Mouse (Mus musculus): Measurements from ENCODE around the gene Myh10. TPM values are rescaled to one million over a fixed set of nuclear protein-coding genes. Genes with fewer than 3 reads are reported as not detected.

Myh10 gene
- polyA plus RNA-seq, 1 experiment from 2014 or later = 159 TPM

GRCm38 (mm10) chr11:68785813-68786212 is 94.5 kb downstream of the Myh10 start:
- DNase-seq (ENCODE audit: low spot score) (no peak), ATAC-seq (ENCODE audit: insufficient read depth, low FRiP score, low TSS enrichment) (no peak)
- Histone ChIP-seq H3K9ac (ENCODE audit: low read length) (no peak overlapping the region), H3K9me3 (ENCODE audit: control insufficient read depth, low read length) (no peaks in the 10 kb centered on the region), H3K4me1 (ENCODE audit: control insufficient read depth, insufficient read depth, low read length) (no peaks in the 10 kb centered on the region), H3K36me3 (ENCODE audit: control insufficient read depth, insufficient read depth, low read length) (peaks cover 30% of the 10 kb centered on the region), H3K27ac (ENCODE audit: low read depth, low read length) (no peak overlapping the region), H3K4me3 (ENCODE audit: low read depth, low read length) (no peak overlapping the region), H3K27me3 (ENCODE audit: control insufficient read depth, insufficient read depth, low read length) (no peaks in the 10 kb centered on the region), H3K4me2 (ENCODE audit: low read depth) (no peak overlapping the region)
- 91% methylated on average over 8 of the region's 8 CpGs for WGBS

GRCm38 (mm10) chr11:68787222-68787621 is 95.9 kb downstream of the Myh10 start:
- Histone ChIP-seq H3K27me3 (ENCODE audit: control insufficient read depth, insufficient read depth, low read length) (no peaks in the 10 kb centered on the region), H3K27ac (ENCODE audit: low read depth, low read length) (no peak overlapping the region), H3K4me3 (ENCODE audit: low read depth, low read length) (no peak overlapping the region), H3K36me3 (ENCODE audit: control insufficient read depth, insufficient read depth, low read length) (peaks cover 38% of the 10 kb centered on the region), H3K4me1 (ENCODE audit: control insufficient read depth, insufficient read depth, low read length) (no peaks in the 10 kb centered on the region), H3K9me3 (ENCODE audit: control insufficient read depth, low read length) (no peaks in the 10 kb centered on the region), H3K4me2 (ENCODE audit: low read depth) (no peak overlapping the region), H3K9ac (ENCODE audit: low read length) (no peak overlapping the region)
- 94% methylated on average over 9 of the region's 9 CpGs for WGBS
- DNase-seq (ENCODE audit: low spot score) = no peak
- no peak for ATAC-seq (ENCODE audit: insufficient read depth, low FRiP score, low TSS enrichment)

- H3K27me3 ChIP-seq (ENCODE audit: control insufficient read depth, insufficient read depth, low read length) = no peaks in the 10 kb centered on the region
- WGBS = 93% methylated on average over 10 of the region's 10 CpGs
- H3K27ac ChIP-seq (ENCODE audit: low read depth, low read length) = no peak overlapping the region
- no peaks in the 10 kb centered on the region for H3K4me1 ChIP-seq (ENCODE audit: control insufficient read depth, insufficient read depth, low read length)
- no peak overlapping the region for H3K4me3 ChIP-seq (ENCODE audit: low read depth, low read length)
- H3K9me3 ChIP-seq (ENCODE audit: control insufficient read depth, low read length) = no peaks in the 10 kb centered on the region
- H3K36me3 ChIP-seq (ENCODE audit: control insufficient read depth, insufficient read depth, low read length) = peaks cover 46% of the 10 kb centered on the region
- H3K4me2 ChIP-seq (ENCODE audit: low read depth) = no peak overlapping the region
- H3K9ac ChIP-seq (ENCODE audit: low read length) = no peak overlapping the region
- DNase-seq (ENCODE audit: low spot score) = no peak
- no peak for ATAC-seq (ENCODE audit: insufficient read depth, low FRiP score, low TSS enrichment)
These were observed 99.4 kb downstream of the Myh10 start for GRCm38 (mm10) chr11:68790720-68791119.

GRCm38 (mm10) chr11:68791794-68792193 is 100.4 kb downstream of the Myh10 start:
- Histone ChIP-seq H3K9ac (ENCODE audit: low read length) (no peak overlapping the region), H3K4me2 (ENCODE audit: low read depth) (no peak overlapping the region), H3K4me3 (ENCODE audit: low read depth, low read length) (no peak overlapping the region), H3K9me3 (ENCODE audit: control insufficient read depth, low read length) (no peaks in the 10 kb centered on the region), H3K27me3 (ENCODE audit: control insufficient read depth, insufficient read depth, low read length) (no peaks in the 10 kb centered on the region), H3K4me1 (ENCODE audit: control insufficient read depth, insufficient read depth, low read length) (no peaks in the 10 kb centered on the region), H3K27ac (ENCODE audit: low read depth, low read length) (no peak overlapping the region), H3K36me3 (ENCODE audit: control insufficient read depth, insufficient read depth, low read length) (peaks cover 44% of the 10 kb centered on the region)
- DNase-seq (ENCODE audit: low spot score) (no peak), ATAC-seq (ENCODE audit: insufficient read depth, low FRiP score, low TSS enrichment) (no peak)
- WGBS = 93% methylated on average over 9 of the region's 9 CpGs

GRCm38 (mm10) chr11:68798258-68798657 is 106.9 kb downstream of the Myh10 start:
- H3K27me3 ChIP-seq (ENCODE audit: control insufficient read depth, insufficient read depth, low read length) = no peaks in the 10 kb centered on the region
- H3K4me3 ChIP-seq (ENCODE audit: low read depth, low read length) = no peak overlapping the region
- no peak overlapping the region for H3K4me2 ChIP-seq (ENCODE audit: low read depth)
- H3K36me3 ChIP-seq (ENCODE audit: control insufficient read depth, insufficient read depth, low read length) = peaks cover 66% of the 10 kb centered on the region
- no peak overlapping the region for H3K9ac ChIP-seq (ENCODE audit: low read length)
- DNase-seq (ENCODE audit: low spot score) (no peak), ATAC-seq (ENCODE audit: insufficient read depth, low FRiP score, low TSS enrichment) (no peak)
- 95% methylated on average over 10 of the region's 10 CpGs for WGBS
- H3K4me1 ChIP-seq (ENCODE audit: control insufficient read depth, insufficient read depth, low read length) = no peaks in the 10 kb centered on the region
- H3K27ac ChIP-seq (ENCODE audit: low read depth, low read length) = no peak overlapping the region
- H3K9me3 ChIP-seq (ENCODE audit: control insufficient read depth, low read length) = no peaks in the 10 kb centered on the region

GRCm38 (mm10) chr11:68805148-68805547 is 113.8 kb downstream of the Myh10 start:
- H3K27me3 ChIP-seq (ENCODE audit: control insufficient read depth, insufficient read depth, low read length) = no peaks in the 10 kb centered on the region
- H3K27ac ChIP-seq (ENCODE audit: low read depth, low read length) = no peak overlapping the region
- no peaks in the 10 kb centered on the region for H3K9me3 ChIP-seq (ENCODE audit: control insufficient read depth, low read length)
- ATAC-seq (ENCODE audit: insufficient read depth, low FRiP score, low TSS enrichment) (no peak), DNase-seq (ENCODE audit: low spot score) (no peak)
- H3K36me3 ChIP-seq (ENCODE audit: control insufficient read depth, insufficient read depth, low read length) = peaks cover 66% of the 10 kb centered on the region
- no peak overlapping the region for H3K4me3 ChIP-seq (ENCODE audit: low read depth, low read length)
- H3K9ac ChIP-seq (ENCODE audit: low read length) = no peak overlapping the region
- H3K4me1 ChIP-seq (ENCODE audit: control insufficient read depth, insufficient read depth, low read length) = no peaks in the 10 kb centered on the region
- H3K4me2 ChIP-seq (ENCODE audit: low read depth) = no peak overlapping the region
- 83% methylated on average over 4 of the region's 4 CpGs for WGBS

GRCm38 (mm10) chr11:68807787-68808186 is 116.4 kb downstream of the Myh10 start:
- H3K4me2 ChIP-seq (ENCODE audit: low read depth) = no peak overlapping the region
- H3K4me3 ChIP-seq (ENCODE audit: low read depth, low read length) = no peak overlapping the region
- H3K27ac ChIP-seq (ENCODE audit: low read depth, low read length) = no peak overlapping the region
- ATAC-seq (ENCODE audit: insufficient read depth, low FRiP score, low TSS enrichment) = no peak
- peak; percentile 77 for DNase-seq (ENCODE audit: low spot score)
- no peaks in the 10 kb centered on the region for H3K9me3 ChIP-seq (ENCODE audit: control insufficient read depth, low read length)
- H3K4me1 ChIP-seq (ENCODE audit: control insufficient read depth, insufficient read depth, low read length) = no peaks in the 10 kb centered on the region
- no peaks in the 10 kb centered on the region for H3K27me3 ChIP-seq (ENCODE audit: control insufficient read depth, insufficient read depth, low read length)
- 35% methylated on average over 6 of the region's 6 CpGs for WGBS
- no peak overlapping the region for H3K9ac ChIP-seq (ENCODE audit: low read length)
- peaks cover 58% of the 10 kb centered on the region for H3K36me3 ChIP-seq (ENCODE audit: control insufficient read depth, insufficient read depth, low read length)

- Histone ChIP-seq H3K27me3 (ENCODE audit: control insufficient read depth, insufficient read depth, low read length) (no peaks in the 10 kb centered on the region), H3K4me3 (ENCODE audit: low read depth, low read length) (no peak overlapping the region), H3K9me3 (ENCODE audit: control insufficient read depth, low read length) (no peaks in the 10 kb centered on the region), H3K36me3 (ENCODE audit: control insufficient read depth, insufficient read depth, low read length) (peaks cover 57% of the 10 kb centered on the region), H3K4me1 (ENCODE audit: control insufficient read depth, insufficient read depth, low read length) (no peaks in the 10 kb centered on the region), H3K9ac (ENCODE audit: low read length) (no peak overlapping the region), H3K27ac (ENCODE audit: low read depth, low read length) (no peak overlapping the region), H3K4me2 (ENCODE audit: low read depth) (no peak overlapping the region)
- 87% methylated on average over 9 of the region's 9 CpGs for WGBS
- DNase-seq (ENCODE audit: low spot score) (no peak), ATAC-seq (ENCODE audit: insufficient read depth, low FRiP score, low TSS enrichment) (no peak)
These were observed 120.7 kb downstream of the Myh10 start for GRCm38 (mm10) chr11:68811881-68812577.

- WGBS = 90% methylated on average over 8 of the region's 8 CpGs
- no peaks in the 10 kb centered on the region for H3K9me3 ChIP-seq (ENCODE audit: control insufficient read depth, low read length)
- H3K36me3 ChIP-seq (ENCODE audit: control insufficient read depth, insufficient read depth, low read length) = peaks cover 20% of the 10 kb centered on the region
- no peak overlapping the region for H3K4me2 ChIP-seq (ENCODE audit: low read depth)
- H3K4me1 ChIP-seq (ENCODE audit: control insufficient read depth, insufficient read depth, low read length) = no peaks in the 10 kb centered on the region
- no peak overlapping the region for H3K4me3 ChIP-seq (ENCODE audit: low read depth, low read length)
- no peaks in the 10 kb centered on the region for H3K27me3 ChIP-seq (ENCODE audit: control insufficient read depth, insufficient read depth, low read length)
- H3K27ac ChIP-seq (ENCODE audit: low read depth, low read length) = no peak overlapping the region
- no peak for DNase-seq (ENCODE audit: low spot score)
- no peak overlapping the region for H3K9ac ChIP-seq (ENCODE audit: low read length)
- no peak for ATAC-seq (ENCODE audit: insufficient read depth, low FRiP score, low TSS enrichment)
These were observed 127.1 kb downstream of the Myh10 start for GRCm38 (mm10) chr11:68818416-68818815.

All from neural tube, embryonic 11.5 days (tissue).